Mouse (Mus musculus) gonadal fat pad, adult 2 months (tissue): ENCODE results near the gene Dnaaf3. TPM values are rescaled to one million over a fixed set of nuclear protein-coding genes. Genes with fewer than 3 reads are reported as not detected.
"Not testable (repeated sequence)": the region's sequence is repeated elsewhere in the genome, so short reads cannot be mapped to it uniquely, and the experiment has no call there.

Experiments used
- DNase-seq: peaks from one replicate; pipeline ENCODE4 v3.0.0-alpha.2; 2012; ENCODE audit warnings: low read depth
- polyA plus RNA-seq: library from polyadenylated mRNA; depleted of rRNA; stranded (reverse); fragments of >200 nt; gene quantifications from 2 replicates; pipeline ENCODE4 v1.2.3, GENCODE M21; 2012; rRNA removed

Dnaaf3 gene
- 4.7 and 5.5 TPM in 2 replicates for polyA plus RNA-seq

GRCm38 (mm10) chr7:4532005-4532729 lies at the start of gene Dnaaf3:
TSS of gene Dnaaf3 (minus strand) at chr7:4532453.
- DNase-seq: no peak

GRCm38 (mm10) chr7:4581481-4581880 lies 49.2 kb upstream of the Dnaaf3 start:
- not testable (repeated sequence) for DNase-seq

GRCm38 (mm10) chr7:4572361-4572760 lies 40.1 kb upstream of the Dnaaf3 start:
- DNase-seq: not testable (repeated sequence)

- DNase-seq: no peak
Measured at GRCm38 (mm10) chr7:4562660-4563059, 30.4 kb upstream of the Dnaaf3 start.

- DNase-seq: no peak
Measured at GRCm38 (mm10) chr7:4557167-4557560, 24.9 kb upstream of the Dnaaf3 start.

GRCm38 (mm10) chr7:4556256-4557166 lies 24.3 kb upstream of the Dnaaf3 start:
- DNase-seq: no peak

- no peak for DNase-seq
Measured at GRCm38 (mm10) chr7:4547221-4547641, 15.0 kb upstream of the Dnaaf3 start, which contains the start of gene Syt5. TSS of gene Syt5 (minus strand) at chr7:4547541.

GRCm38 (mm10) chr7:4546591-4547131 lies 14.4 kb upstream of the Dnaaf3 start:
- no peak for DNase-seq

- DNase-seq: no peak
Measured at GRCm38 (mm10) chr7:4546050-4546449, 13.8 kb upstream of the Dnaaf3 start.

- no peak for DNase-seq
Measured at GRCm38 (mm10) chr7:4542013-4542412, 9.8 kb upstream of the Dnaaf3 start.

GRCm38 (mm10) chr7:4541344-4541743 lies 9.1 kb upstream of the Dnaaf3 start:
- no peak for DNase-seq

GRCm38 (mm10) chr7:4539019-4539418 lies 6.8 kb upstream of the Dnaaf3 start:
- no peak for DNase-seq

GRCm38 (mm10) chr7:4537181-4537580 lies 4.9 kb upstream of the Dnaaf3 start:
- DNase-seq: no peak

- DNase-seq: no peak
Measured at GRCm38 (mm10) chr7:4536369-4536768, 4.1 kb upstream of the Dnaaf3 start.

GRCm38 (mm10) chr7:4530166-4530565 lies 2.1 kb downstream of the Dnaaf3 start:
- DNase-seq: not testable (repeated sequence)

GRCm38 (mm10) chr7:4527302-4527689 lies 5.0 kb downstream of the Dnaaf3 start:
- DNase-seq: no peak

- peak; percentile 52 for DNase-seq
Measured at GRCm38 (mm10) chr7:4526341-4527301, 5.6 kb downstream of the Dnaaf3 start.

GRCm38 (mm10) chr7:4524212-4524922 lies 7.9 kb downstream of the Dnaaf3 start, which contains the start of gene Tnni3:
TSS of gene Tnni3 (minus strand) at chr7:4524229.
- DNase-seq: not testable (repeated sequence)

GRCm38 (mm10) chr7:4523205-4524130 lies 8.8 kb downstream of the Dnaaf3 start:
- DNase-seq: no peak
